Mouse (Mus musculus) heart, postnatal 4 days (tissue): ENCODE measurements at regions not wholly inside any gene's neighbourhood (a gene's known extent, or its start where the extent isn't known, plus 50 kb on each side); places are given as distances from the start of the nearest gene placed in this dataset.

Source experiments
- DNase-seq: peaks from one replicate; pipeline ENCODE4 v3.0.0; 2021

GRCm38 (mm10) chr2:47991132-47991531 is 822.8 kb upstream of the Acvr2a start:
- no peak for DNase-seq

- no peak for DNase-seq
Measured at GRCm38 (mm10) chr2:47994185-47994584, 819.7 kb upstream of the Acvr2a start.

GRCm38 (mm10) chr2:48001230-48001629 is 812.7 kb upstream of the Acvr2a start:
- no peak for DNase-seq

GRCm38 (mm10) chr2:48001800-48002507 is 812.0 kb upstream of the Acvr2a start:
- DNase-seq: peak; percentile 41

- DNase-seq: no peak
Measured at GRCm38 (mm10) chr2:48010308-48010707, 803.6 kb upstream of the Acvr2a start.

- no peak for DNase-seq
Measured at GRCm38 (mm10) chr2:48027559-48027958, 786.4 kb upstream of the Acvr2a start.

- DNase-seq: no peak
Measured at GRCm38 (mm10) chr2:48061375-48061774, 752.5 kb upstream of the Acvr2a start.

GRCm38 (mm10) chr2:48063436-48063835 is 750.5 kb upstream of the Acvr2a start:
- no peak for DNase-seq

- DNase-seq: no peak
Measured at GRCm38 (mm10) chr2:48065162-48065561, 748.7 kb upstream of the Acvr2a start.

GRCm38 (mm10) chr2:48082120-48082799 is 731.6 kb upstream of the Acvr2a start:
- no peak for DNase-seq

- DNase-seq: no peak
Measured at GRCm38 (mm10) chr2:48098287-48098686, 715.6 kb upstream of the Acvr2a start.

GRCm38 (mm10) chr2:48098931-48099531 is 714.9 kb upstream of the Acvr2a start:
- DNase-seq: no peak

GRCm38 (mm10) chr2:48123662-48124061 is 690.2 kb upstream of the Acvr2a start:
- no peak for DNase-seq

- no peak for DNase-seq
Measured at GRCm38 (mm10) chr2:48138051-48138611, 675.8 kb upstream of the Acvr2a start.

- no peak for DNase-seq
Measured at GRCm38 (mm10) chr2:48141281-48141680, 672.6 kb upstream of the Acvr2a start.

- DNase-seq: no peak
Measured at GRCm38 (mm10) chr2:48154706-48155105, 659.2 kb upstream of the Acvr2a start.

- no peak for DNase-seq
Measured at GRCm38 (mm10) chr2:48172626-48173025, 641.3 kb upstream of the Acvr2a start.

GRCm38 (mm10) chr2:48186161-48186560 is 627.7 kb upstream of the Acvr2a start:
- DNase-seq: no peak

GRCm38 (mm10) chr2:48186609-48187008 is 627.3 kb upstream of the Acvr2a start:
- peak; percentile 7 for DNase-seq

GRCm38 (mm10) chr2:48211804-48212203 is 602.1 kb upstream of the Acvr2a start:
- no peak for DNase-seq

GRCm38 (mm10) chr2:48220771-48221170 is 593.1 kb upstream of the Acvr2a start:
- DNase-seq: no peak

GRCm38 (mm10) chr2:48223084-48223799 is 590.7 kb upstream of the Acvr2a start:
- DNase-seq: no peak

- DNase-seq: no peak
Measured at GRCm38 (mm10) chr2:48250174-48250573, 563.7 kb upstream of the Acvr2a start.
